Mouse (Mus musculus) heart, embryonic 12.5 days (tissue): ENCODE results near the gene Kat5. TPM values are rescaled to one million over a fixed set of nuclear protein-coding genes. Genes with fewer than 3 reads are reported as not detected.

ENCODE experiments used
- ATAC-seq: fragments of 200-750 bp; cut with Nextera tagmentation; 2 replicates; pipeline ENCODE4 v1.8.0; 2017; ENCODE audit warnings: moderate TSS enrichment, moderate library complexity; ENCODE audit not compliant: insufficient number of reproducible peaks, low FRiP score
- H3K27ac ChIP-seq: fragments of 300-500 bp; sonication (generic); 2 replicates; pipeline ENCODE4 v1.5.1; 2016; ENCODE audit warnings: mild to moderate bottlenecking, moderate library complexity; ENCODE audit not compliant: poor library complexity, severe bottlenecking
- H3K27me3 ChIP-seq: fragments of 300-500 bp; sonication (generic); replicated peaks from 2 replicates; pipeline ENCODE4 v1.6.1; 2016; ENCODE audit warnings: mild to moderate bottlenecking, moderate library complexity
- H3K36me3 ChIP-seq: fragments of 300-500 bp; sonication (generic); 2 replicates; pipeline ENCODE4 v1.6.1; 2016; ENCODE audit warnings: mild to moderate bottlenecking, moderate library complexity
- H3K4me1 ChIP-seq: fragments of 300-500 bp; sonication (generic); replicated peaks from 2 replicates; pipeline ENCODE4 v1.6.1; 2016; ENCODE audit warnings: mild to moderate bottlenecking
- H3K4me2 ChIP-seq: fragments of 300-500 bp; sonication (generic); 2 replicates; pipeline ENCODE4 v1.6.1; 2016; ENCODE audit warnings: mild to moderate bottlenecking, moderate library complexity
- H3K4me3 ChIP-seq: fragments of 300-500 bp; sonication (generic); 2 replicates; pipeline ENCODE4 v1.5.1; 2016; ENCODE audit warnings: mild to moderate bottlenecking
- H3K9ac ChIP-seq: fragments of 300-500 bp; sonication (generic); 2 replicates; pipeline ENCODE4 v1.6.1; 2016; ENCODE audit warnings: mild to moderate bottlenecking, moderate library complexity
- H3K9me3 ChIP-seq: fragments of 300-500 bp; sonication (generic); replicated peaks from 2 replicates; pipeline ENCODE4 v1.6.1; 2016; ENCODE audit warnings: mild to moderate bottlenecking, moderate library complexity
- WGBS: fragments of 180-500 bp; shearing (Covaris S2); methylation state at CpG from one replicate; pipeline ENCODE4 v1.1.7; 2016; 5-methylcytosine and 5-hydroxymethylcytosine counted together
- polyA plus RNA-seq: library from polyadenylated mRNA; unstranded; fragments of >200 nt; fragmentation: Nextera tagmentation; extraction: Ambion mirVana; gene quantifications from 2 replicates; pipeline ENCODE4 v1.2.1, GENCODE M21; 2016

Kat5 gene
- polyA plus RNA-seq, 1 experiment from 2014 or later: 31.5 TPM

DNA sequence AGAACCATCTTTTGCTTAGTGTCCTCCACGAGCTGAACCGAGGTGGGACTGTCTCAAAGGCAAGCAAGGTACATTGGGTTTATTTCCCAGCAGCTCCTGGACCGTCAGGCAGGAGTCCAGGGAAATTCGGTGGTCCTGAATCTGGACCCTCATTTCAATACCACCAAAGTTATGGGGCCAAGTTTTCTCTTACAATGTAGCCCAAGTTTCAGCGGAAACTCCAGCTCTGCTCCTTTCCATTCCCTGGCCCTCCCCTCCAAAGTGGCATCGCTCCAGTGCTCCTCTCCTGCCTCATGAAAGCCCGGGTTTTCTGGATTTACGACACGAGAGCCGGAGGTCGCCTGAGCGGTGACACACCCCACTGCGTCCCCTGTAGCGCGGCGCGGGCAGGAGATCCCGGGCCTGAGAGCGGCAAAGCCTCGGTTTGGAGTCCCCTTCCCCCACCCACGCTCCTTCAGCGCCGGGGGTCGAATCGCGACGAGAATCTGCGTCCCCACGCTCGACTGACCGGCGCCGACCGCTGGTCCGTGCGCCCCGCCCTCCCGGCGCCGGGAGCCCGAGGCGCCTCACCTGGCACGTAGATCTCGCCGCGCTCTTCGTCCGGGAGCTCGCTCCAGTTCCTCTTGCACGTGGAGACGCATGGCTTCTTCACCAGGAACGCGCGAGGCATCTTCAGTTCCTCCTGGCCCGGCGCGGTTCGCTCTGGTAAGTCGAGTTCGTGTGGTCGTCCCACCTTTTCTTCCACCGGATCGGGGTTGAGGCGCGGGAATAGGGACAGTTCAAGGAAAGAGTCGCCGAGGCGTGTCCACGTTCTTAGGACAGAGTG, 50.2 kb downstream of the Kat5 start:
- no peak for ATAC-seq
- peak overlapping the region; percentile 48; the same call in 1 of the 2 replicates for H3K9ac ChIP-seq

GRCm38 (mm10) chr19:5559229-5559628, 50.8 kb downstream of the Kat5 start:
- Histone ChIP-seq H3K4me1 (peaks cover 17% of the 10 kb centered on the region), H3K9ac (no peak overlapping the region), H3K36me3 (no peaks in the 10 kb centered on the region), H3K27ac (no peak overlapping the region), H3K27me3 (peaks cover 97% of the 10 kb centered on the region), H3K9me3 (no peaks in the 10 kb centered on the region), H3K4me3 (peak overlapping the region; percentile 48; the same call in 1 of the 2 replicates), H3K4me2 (no peak overlapping the region)
- WGBS: 24% methylated on average over 8 of the region's 8 CpGs
- no peak for ATAC-seq

More for the DNA sequence above, 50.2 kb downstream of the Kat5 start:
- 1% methylated on average over 69 of the region's 69 CpGs for WGBS
- H3K27me3 ChIP-seq: peaks cover 97% of the 10 kb centered on the region
- H3K27ac ChIP-seq: no peak overlapping the region
- peak overlapping the region; percentile 48 for H3K4me3 ChIP-seq
- H3K4me1 ChIP-seq: peaks cover 17% of the 10 kb centered on the region
- H3K36me3 ChIP-seq: no peaks in the 10 kb centered on the region
- H3K4me2 ChIP-seq: peak overlapping the region; percentile 75
- no peaks in the 10 kb centered on the region for H3K9me3 ChIP-seq

GRCm38 (mm10) chr19:5558770-5559169, 51.3 kb downstream of the Kat5 start:
- Histone ChIP-seq H3K4me3 (no peak overlapping the region), H3K9ac (no peak overlapping the region), H3K4me2 (no peak overlapping the region), H3K36me3 (no peaks in the 10 kb centered on the region), H3K27ac (no peak overlapping the region), H3K27me3 (peaks cover 97% of the 10 kb centered on the region), H3K9me3 (no peaks in the 10 kb centered on the region), H3K4me1 (peaks cover 17% of the 10 kb centered on the region)
- 59% methylated on average over 8 of the region's 8 CpGs for WGBS
- ATAC-seq: no peak

- ATAC-seq: no peak
- peaks cover 97% of the 10 kb centered on the region for H3K27me3 ChIP-seq
- H3K4me3 ChIP-seq: no peak overlapping the region
- no peak overlapping the region for H3K27ac ChIP-seq
- H3K36me3 ChIP-seq: no peaks in the 10 kb centered on the region
- H3K4me1 ChIP-seq: peaks cover 17% of the 10 kb centered on the region
- H3K4me2 ChIP-seq: no peak overlapping the region
- H3K9ac ChIP-seq: no peak overlapping the region
- 52% methylated on average over 7 of the region's 7 CpGs for WGBS
- no peaks in the 10 kb centered on the region for H3K9me3 ChIP-seq
Measured at GRCm38 (mm10) chr19:5558169-5558568, 51.9 kb downstream of the Kat5 start.

- H3K4me3 ChIP-seq: no peak overlapping the region
- H3K4me1 ChIP-seq: no peaks in the 10 kb centered on the region; the same call in none of the 2 replicates
- H3K27me3 ChIP-seq: peaks cover 89% of the 10 kb centered on the region
- H3K27ac ChIP-seq: no peak overlapping the region
- WGBS: 74% methylated on average over 14 of the region's 14 CpGs
- H3K9ac ChIP-seq: no peak overlapping the region
- H3K4me2 ChIP-seq: no peak overlapping the region
- no peak for ATAC-seq
- no peaks in the 10 kb centered on the region for H3K9me3 ChIP-seq
- H3K36me3 ChIP-seq: no peaks in the 10 kb centered on the region
Measured at GRCm38 (mm10) chr19:5554212-5554611, 55.8 kb downstream of the Kat5 start.

GRCm38 (mm10) chr19:5553802-5554201, 56.2 kb downstream of the Kat5 start:
- H3K27ac ChIP-seq: no peak overlapping the region
- no peak for ATAC-seq
- H3K4me2 ChIP-seq: no peak overlapping the region
- no peak overlapping the region for H3K4me3 ChIP-seq
- peaks cover 88% of the 10 kb centered on the region for H3K27me3 ChIP-seq
- H3K4me1 ChIP-seq: no peaks in the 10 kb centered on the region; the same call in 1 of the 2 replicates
- H3K9ac ChIP-seq: no peak overlapping the region
- WGBS: 48% methylated on average over 8 of the region's 8 CpGs
- no peaks in the 10 kb centered on the region for H3K36me3 ChIP-seq
- no peaks in the 10 kb centered on the region for H3K9me3 ChIP-seq

Other genes starting within 250 kb of the Kat5 start
- gene Eif1ad, start 243.5 kb downstream of the Kat5 start, polyA plus RNA-seq: 42.8 and 43.0 TPM in 2 replicates
- gene Banf1, start 243.1 kb downstream of the Kat5 start, polyA plus RNA-seq: 400 and 410 TPM in 2 replicates
- gene Sart1, start 221.5 kb downstream of the Kat5 start, polyA plus RNA-seq: 61.6 and 63.9 TPM in 2 replicates
- 1.7 and 1.8 TPM in 2 replicates for gene Tsga10ip, start 207.7 kb downstream of the Kat5 start, polyA plus RNA-seq
- gene Drap1, start 185.3 kb downstream of the Kat5 start, polyA plus RNA-seq: 190 and 194 TPM in 2 replicates
- gene AI837181, start 185.1 kb downstream of the Kat5 start, polyA plus RNA-seq: 38.8 and 39.5 TPM in 2 replicates
- not detected in 2 replicates for gene Fosl1, start 162.7 kb downstream of the Kat5 start, polyA plus RNA-seq
- gene Ccdc85b, start 152.3 kb downstream of the Kat5 start, polyA plus RNA-seq: 10.5 and 13.0 TPM in 2 replicates
- gene Fibp, start 149.6 kb downstream of the Kat5 start, polyA plus RNA-seq: 81.9 and 85.4 TPM in 2 replicates
- gene Ctsw, start 141.7 kb downstream of the Kat5 start, polyA plus RNA-seq: 1.3 and 1.7 TPM in 2 replicates
- gene Efemp2, start 136.3 kb downstream of the Kat5 start, polyA plus RNA-seq: 70.3 and 70.6 TPM in 2 replicates
- gene Mus81, start 121.8 kb downstream of the Kat5 start, polyA plus RNA-seq: 33.2 and 37.6 TPM in 2 replicates
- 1,913 and 1,997 TPM in 2 replicates for gene Cfl1, start 119.8 kb downstream of the Kat5 start, polyA plus RNA-seq
- gene 1700020D05Rik, start 106.5 kb downstream of the Kat5 start, polyA plus RNA-seq: 0.23 and 0.24 TPM in 2 replicates
- 16.3 and 16.9 TPM in 2 replicates for gene Snx32, start 99.7 kb downstream of the Kat5 start, polyA plus RNA-seq
- not detected in 2 replicates for gene Ovol1, start 49.6 kb downstream of the Kat5 start, polyA plus RNA-seq
- gene Ap5b1, start 42.2 kb downstream of the Kat5 start, polyA plus RNA-seq: 2.2 and 2.5 TPM in 2 replicates
- 102 and 110 TPM in 2 replicates for gene Rnaseh2c, start 8.4 kb downstream of the Kat5 start, polyA plus RNA-seq
- gene Rela, start 27.2 kb upstream of the Kat5 start, polyA plus RNA-seq: 41.3 and 42.5 TPM in 2 replicates
- 25.5 and 28.1 TPM in 2 replicates for gene Sipa1, start 53.5 kb upstream of the Kat5 start, polyA plus RNA-seq
- 30.6 and 32.8 TPM in 2 replicates for gene Map3k11, start 78.5 kb upstream of the Kat5 start, polyA plus RNA-seq
- 22.0 and 22.3 TPM in 2 replicates for gene Pcnx3, start 78.7 kb upstream of the Kat5 start, polyA plus RNA-seq
- 0.17 TPM in 1 of 2 replicates, not detected in the other for gene Kcnk7, start 94.1 kb upstream of the Kat5 start, polyA plus RNA-seq
- gene Ehbp1l1, start 116.1 kb upstream of the Kat5 start, polyA plus RNA-seq: 121 and 123 TPM in 2 replicates
- 78.9 and 81.3 TPM in 2 replicates for gene Fam89b, start 119.4 kb upstream of the Kat5 start, polyA plus RNA-seq
- 24.3 and 27.7 TPM in 2 replicates for gene Ltbp3, start 130.7 kb upstream of the Kat5 start, polyA plus RNA-seq
- gene Scyl1, start 161.2 kb upstream of the Kat5 start, polyA plus RNA-seq: 68.1 and 68.9 TPM in 2 replicates